In genomic region chr4:133262375-133262765, GRCm38 (mm10) we compare ENCODE assay signal across 15 mouse cellular contexts. TPM values are rescaled to one million over a fixed set of nuclear protein-coding genes. Genes with fewer than 3 reads are reported as not detected.
DNase-seq lines count a peak whose midpoint lies in the region; ATAC-seq and TF ChIP-seq lines count a peak whose summit lies in the region.
"Had no signal": no experiment of that assay in that cellular context is flagged by ENCODE, and none has a peak within 500 bp of the region (broad histone marks: within the 10 kb centered on the region; RNA-seq: fewer than 3 reads in every experiment).

No protein-coding gene starts in this region.

- H3K27ac ChIP-seq in kidney, embryonic 14.5 days (ENCODE audit: low read depth, low read length): no peak overlapping the region
- H3K27ac ChIP-seq in ES-E14 (ENCODE audit: insufficient read depth, low read depth, low read length, poor library complexity, severe bottlenecking): no peak overlapping the region
- no peak overlapping the region for H3K27ac ChIP-seq in midbrain, embryonic 16.5 days (ENCODE audit: low read length)
- H3K27ac ChIP-seq: embryonic facial prominence, embryonic 12.5 days; hindbrain, embryonic 13.5 days; limb, embryonic 12.5 days had no signal

- WGBS in kidney, embryonic 14.5 days: 73% methylated on average over 7 of the region's 7 CpGs
- WGBS in midbrain, embryonic 16.5 days: 75% methylated on average over 7 of the region's 7 CpGs

- in situ Hi-C loops in ES-E14 (cut with MboI; ENCODE audit: low sequenced_read_pairs in 2 of 2, unreplicated experiment in 2 of 2): no loop called here

- no peak for ATAC-seq in kidney, embryonic 14.5 days (ENCODE audit: low FRiP score, low TSS enrichment)
- peak; percentile 44 to 61 for ATAC-seq in hematopoietic stem cell, adult 5-6 weeks (replicated peaks in 1 of 2; ENCODE audit: insufficient read depth in 1 of 2, low FRiP score in 2 of 2, low TSS enrichment in 1 of 2, low read depth in 1 of 2, poor library complexity in 2 of 2, severe bottlenecking in 2 of 2)
- ATAC-seq in midbrain, embryonic 16.5 days: no peak
- ATAC-seq: forebrain, embryonic 14.5 days had no signal

- H3K9me3 ChIP-seq in kidney, embryonic 14.5 days (ENCODE audit: control insufficient read depth, low read length): no peaks in the 10 kb centered on the region
- H3K9me3 ChIP-seq in ES-E14 (ENCODE audit: control insufficient read depth, insufficient read depth, low read depth, low read length): no peaks in the 10 kb centered on the region
- no peaks in the 10 kb centered on the region for H3K9me3 ChIP-seq in midbrain, embryonic 16.5 days (replicated peaks; ENCODE audit: control insufficient read depth, low read length, poor library complexity, severe bottlenecking)
- H3K9me3 ChIP-seq: hindbrain, embryonic 13.5 days had no signal

- DNase-seq in kidney, adult 9 months: no peak
- DNase-seq in ES-E14 (ENCODE audit: low read depth, low spot score): no peak
- DNase-seq in natural killer cell, adult 2 months (ENCODE audit: low spot score in 2 of 2): peak; percentile 14 to 25
- no peak for DNase-seq in cerebellum, postnatal 14 days
- DNase-seq in yolk sac, embryonic 10.5 days (ENCODE audit: low spot score): no peak
- DNase-seq: cerebellum, adult 8-10 months; lung, postnatal 36 days; spleen, adult 18-20 months had no signal

- 0 out of 2 replicates have a peak overlapping the region, but pooled peaks have one; percentile 23 for H3K9ac ChIP-seq in kidney, embryonic 14.5 days (ENCODE audit: low read depth, low read length)
- 0 out of 2 replicates have a peak overlapping the region, but pooled peaks have one; percentile 18 for H3K9ac ChIP-seq in ES-E14 (ENCODE audit: insufficient read depth, low read depth, low read length, poor library complexity, severe bottlenecking)
- no peak overlapping the region for H3K9ac ChIP-seq in midbrain, embryonic 16.5 days (ENCODE audit: low read depth, low read length)
- H3K9ac ChIP-seq: hindbrain, embryonic 13.5 days; limb, embryonic 12.5 days had no signal

- no peak overlapping the region for H3K4me3 ChIP-seq in kidney, embryonic 14.5 days (ENCODE audit: low read length)
- no peak overlapping the region; a peak in 1 of 4 replicates for H3K4me3 ChIP-seq in ES-E14 (ENCODE audit: insufficient read depth in 1 of 2, low read depth in 1 of 2, low read length in 2 of 2, poor library complexity in 1 of 2, severe bottlenecking in 1 of 2)
- no peak overlapping the region for H3K4me3 ChIP-seq in midbrain, embryonic 16.5 days (ENCODE audit: low read depth, low read length)
- H3K4me3 ChIP-seq: embryonic facial prominence, embryonic 12.5 days; hindbrain, embryonic 13.5 days had no signal

- H3K4me2 ChIP-seq in kidney, embryonic 14.5 days (replicated peaks; ENCODE audit: low read depth, low read length): no peak overlapping the region
- no peak overlapping the region for H3K4me2 ChIP-seq in midbrain, embryonic 16.5 days (ENCODE audit: low read length)
- H3K4me2 ChIP-seq: hindbrain, embryonic 13.5 days; limb, embryonic 12.5 days had no signal

- H3K36me3 ChIP-seq in kidney, embryonic 14.5 days (ENCODE audit: control insufficient read depth, insufficient read depth, low read length): peaks cover 31% of the 10 kb centered on the region
- peaks cover 17% of the 10 kb centered on the region for H3K36me3 ChIP-seq in ES-E14 (ENCODE audit: control insufficient read depth, insufficient read depth, low read length, poor library complexity, severe bottlenecking)
- H3K36me3 ChIP-seq in midbrain, embryonic 16.5 days (ENCODE audit: control insufficient read depth, insufficient read depth, low read length): peaks cover 35% of the 10 kb centered on the region

- H3K27me3 ChIP-seq in kidney, embryonic 14.5 days (ENCODE audit: control insufficient read depth, insufficient read depth, low read length): no peaks in the 10 kb centered on the region
- no peaks in the 10 kb centered on the region for H3K27me3 ChIP-seq in midbrain, embryonic 16.5 days (ENCODE audit: control insufficient read depth, insufficient read depth, low read depth, low read length)

- H3K4me1 ChIP-seq in kidney, embryonic 14.5 days (ENCODE audit: control insufficient read depth, insufficient read depth, low read length): no peaks in the 10 kb centered on the region
- H3K4me1 ChIP-seq in ES-E14 (ENCODE audit: control insufficient read depth in 2 of 2, insufficient read depth in 2 of 2, low read length in 2 of 2, poor library complexity in 1 of 2): peaks cover 0 to 15% of the 10 kb centered on the region in 2 experiments; a peak in 1 of 4 replicates
- no peaks in the 10 kb centered on the region for H3K4me1 ChIP-seq in midbrain, embryonic 16.5 days (ENCODE audit: control insufficient read depth, insufficient read depth, low read length)
- H3K4me1 ChIP-seq: hindbrain, embryonic 13.5 days had no signal

TF ChIP-seq in ES-E14, 5 proteins besides CTCF, POLR2A, EP300 and RAD21:
- no peak for TF ChIP-seq ZNF384 (IDR thresholded peaks at IDR 0.05; ENCODE audit: low read depth, low read length)
- TF ChIP-seq HCFC1 (IDR thresholded peaks at IDR 0.05; ENCODE audit: borderline replicate concordance, insufficient read depth, low read length): no peak
- TF ChIP-seq ZC3H11A (IDR thresholded peaks at IDR 0.05; ENCODE audit: borderline replicate concordance, low read depth, low read length): no peak
- TF ChIP-seq CHD2 (IDR thresholded peaks at IDR 0.05; ENCODE audit: low read depth, low read length): no peak
- TF ChIP-seq MAFK (IDR thresholded peaks at IDR 0.05; ENCODE audit: insufficient read depth, low read depth, low read length): no peak

RNA-seq across cellular contexts. Expression of gene Sytl1, which starts 0.5 kb away (rescaled TPM):
- polyA plus RNA-seq in kidney, embryonic 14.5 days (2014; fragmentation: Nextera tagmentation; extraction: Ambion mirVana): 0.70 and 1.1 TPM in 2 replicates
- total RNA-seq in ES-E14 (2012; rRNA removed): 2.0 and 4.4 TPM in 2 replicates
- 7.2 and 20.1 TPM in 2 replicates for total RNA-seq in hematopoietic stem cell, adult 5-6 weeks (2017)
- polyA plus RNA-seq in midbrain, embryonic 16.5 days (2015; fragmentation: Nextera tagmentation; extraction: Ambion mirVana): 0.16 and 0.25 TPM in 2 replicates

RNA-seq across cellular contexts. Expression of gene Tmem222, which starts 15.2 kb away (rescaled TPM):
- 74.9 and 87.9 TPM in 2 replicates for polyA plus RNA-seq in kidney, embryonic 14.5 days (2014; fragmentation: Nextera tagmentation; extraction: Ambion mirVana)
- 73.3 and 89.4 TPM in 2 replicates for total RNA-seq in ES-E14 (2012; rRNA removed)
- 11.6 and 21.5 TPM in 2 replicates for total RNA-seq in hematopoietic stem cell, adult 5-6 weeks (2017)
- 111 and 121 TPM in 2 replicates for polyA plus RNA-seq in midbrain, embryonic 16.5 days (2015; fragmentation: Nextera tagmentation; extraction: Ambion mirVana)

RNA-seq across cellular contexts. Expression of gene Map3k6, which starts 21.8 kb away (rescaled TPM):
- polyA plus RNA-seq in kidney, embryonic 14.5 days (2014; fragmentation: Nextera tagmentation; extraction: Ambion mirVana): 2.8 and 4.1 TPM in 2 replicates
- 2.7 and 4.3 TPM in 2 replicates for total RNA-seq in ES-E14 (2012; rRNA removed)
- 1.8 and 3.5 TPM in 2 replicates for total RNA-seq in hematopoietic stem cell, adult 5-6 weeks (2017)
- polyA plus RNA-seq in midbrain, embryonic 16.5 days (2015; fragmentation: Nextera tagmentation; extraction: Ambion mirVana): 2.8 TPM in 2 replicates

RNA-seq across cellular contexts. Expression of gene Gpr3, which starts 50.0 kb away (rescaled TPM):
- polyA plus RNA-seq in kidney, embryonic 14.5 days (2014; fragmentation: Nextera tagmentation; extraction: Ambion mirVana): 0.53 TPM in 1 of 2 replicates, not detected in the other
- 0.85 and 1.5 TPM in 2 replicates for total RNA-seq in ES-E14 (2012; rRNA removed)
- total RNA-seq in hematopoietic stem cell, adult 5-6 weeks (2017): 0.25 and 0.50 TPM in 2 replicates
- polyA plus RNA-seq in midbrain, embryonic 16.5 days (2015; fragmentation: Nextera tagmentation; extraction: Ambion mirVana): 1.5 and 2.0 TPM in 2 replicates
- polyA plus RNA-seq: embryonic facial prominence, embryonic 12.5 days had no signal

RNA-seq across cellular contexts. Expression of gene Cd164l2, which starts 50.4 kb away (rescaled TPM):
- polyA plus RNA-seq in kidney, embryonic 14.5 days (2014; fragmentation: Nextera tagmentation; extraction: Ambion mirVana): 6.9 and 7.6 TPM in 2 replicates
- total RNA-seq in ES-E14 (2012; rRNA removed): 2.2 and 5.7 TPM in 2 replicates
- not detected in 2 replicates for total RNA-seq in hematopoietic stem cell, adult 5-6 weeks (2017)
- polyA plus RNA-seq in midbrain, embryonic 16.5 days (2015; fragmentation: Nextera tagmentation; extraction: Ambion mirVana): 3.8 and 4.1 TPM in 2 replicates

Comparison
In these comparisons a context has a peak if more than half of its experiments do, and no peak if none do; other contexts are left out.
1. ATAC-seq: peak in hematopoietic stem cell, adult 5-6 weeks (2 of 2); none in kidney, embryonic 14.5 days (single experiment) and midbrain, embryonic 16.5 days (single experiment).
2. DNase-seq: peak in natural killer cell, adult 2 months (2 of 2); none in kidney, adult 9 months (single experiment), ES-E14 (single experiment), cerebellum, postnatal 14 days (0 of 2) and yolk sac, embryonic 10.5 days (single experiment).